Mouse (Mus musculus) liver, postnatal 0 days (tissue): Measurements from ENCODE around the gene Vasn.

Source experiments
- CTCF ChIP-seq: sonication (generic); IDR thresholded peaks from 2 replicates; pipeline ENCODE4 v1.5.1; 2016; ENCODE audit warnings: antibody characterized with exemption, low read depth
- EP300 ChIP-seq: IDR thresholded peaks from 2 replicates; pipeline ENCODE4 v1.6.1; 2016; ENCODE audit warnings: antibody characterized with exemption, low read depth, mild to moderate bottlenecking

- TF ChIP-seq EP300 = peak; percentile 33; the same call in 1 of the 2 replicates
- TF ChIP-seq CTCF = no peak
Measured at GRCm38 (mm10) chr16:4683193-4683580, 43.4 kb downstream of the Vasn start.
